Mouse (Mus musculus) frontal cortex, postnatal 10 days (tissue): Measurements from ENCODE around the gene Pam16.
A peak's percentile ranks its signal among the peaks of the same experiment; 100 is the strongest.

Source experiments
- DNase-seq, 2 experiments: peaks; one replicate each; pipeline ENCODE4 v3.0.0; 2022; ENCODE audit warnings: low spot score in 2 of 2, mixed read lengths in 1 of 2

Gene Pam16

GRCm38 (mm10) chr16:4611193-4611592 is 13.6 kb downstream of the Pam16 start:
- DNase-seq = no peak

DNA sequence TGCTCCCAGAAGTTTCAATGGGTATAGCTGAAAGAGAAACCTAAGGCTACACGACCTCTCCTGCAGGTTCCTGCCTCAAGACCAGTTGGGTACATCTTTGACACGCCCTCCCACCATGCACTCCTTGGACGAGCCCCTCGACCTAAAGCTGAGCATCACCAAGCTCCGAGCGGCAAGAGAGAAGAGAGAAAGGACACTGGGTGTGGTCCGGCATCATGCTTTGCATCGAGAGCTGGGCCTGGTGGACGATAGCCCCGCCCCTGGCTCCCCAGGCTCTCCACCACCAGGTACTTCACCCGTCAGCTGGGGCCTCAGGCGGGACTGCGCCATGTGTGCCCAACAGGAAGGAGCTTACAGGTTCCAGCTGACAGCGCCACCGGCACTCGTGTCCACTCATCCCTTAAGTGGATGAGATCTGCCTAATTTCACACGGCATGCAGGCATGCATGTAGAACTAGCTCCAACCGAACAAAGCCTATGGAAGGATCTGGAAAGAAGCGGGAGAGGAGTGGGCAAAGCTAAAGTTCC is 16.2 kb downstream of the Pam16 start:
- no peak for DNase-seq

- DNase-seq = peak in 1 of 2 experiments; percentile 74
Measured at GRCm38 (mm10) chr16:4607818-4608531, 16.8 kb downstream of the Pam16 start.

- no peak for DNase-seq
Measured at GRCm38 (mm10) chr16:4606431-4607084, 18.2 kb downstream of the Pam16 start.

DNA sequence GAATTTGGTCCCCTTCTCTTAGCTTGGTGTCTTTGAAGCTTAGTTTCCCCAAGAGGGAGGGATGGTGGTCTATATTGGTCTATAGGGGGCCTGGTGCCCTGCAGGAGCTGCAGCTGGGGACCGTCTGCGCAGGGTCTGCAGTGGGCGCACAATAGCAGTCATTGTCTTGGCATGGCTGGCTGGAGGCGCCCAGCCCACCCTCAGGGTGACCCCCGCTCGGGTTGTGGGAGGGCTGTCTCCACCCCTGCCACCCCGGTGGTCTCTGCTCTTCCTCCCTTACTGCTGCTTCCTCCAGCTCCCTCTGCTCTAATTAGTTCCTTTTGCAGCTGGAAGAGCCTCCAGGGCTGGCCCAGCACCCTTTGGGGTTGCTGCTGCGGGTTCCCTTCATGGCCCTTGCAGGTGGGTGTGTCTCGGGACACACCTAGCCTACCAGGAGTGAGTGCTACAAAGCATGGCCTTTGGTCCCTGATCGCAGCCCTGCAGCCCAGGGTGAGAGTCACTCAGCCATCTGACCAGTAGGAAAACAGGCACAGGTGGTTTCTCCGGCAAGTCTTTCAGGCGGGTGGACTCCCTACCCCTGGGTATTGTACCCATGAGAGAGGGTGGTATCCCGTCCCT is 19.2 kb downstream of the Pam16 start:
- no peak for DNase-seq

- no peak for DNase-seq
Measured at GRCm38 (mm10) chr16:4604293-4604837, 20.4 kb downstream of the Pam16 start.

DNA sequence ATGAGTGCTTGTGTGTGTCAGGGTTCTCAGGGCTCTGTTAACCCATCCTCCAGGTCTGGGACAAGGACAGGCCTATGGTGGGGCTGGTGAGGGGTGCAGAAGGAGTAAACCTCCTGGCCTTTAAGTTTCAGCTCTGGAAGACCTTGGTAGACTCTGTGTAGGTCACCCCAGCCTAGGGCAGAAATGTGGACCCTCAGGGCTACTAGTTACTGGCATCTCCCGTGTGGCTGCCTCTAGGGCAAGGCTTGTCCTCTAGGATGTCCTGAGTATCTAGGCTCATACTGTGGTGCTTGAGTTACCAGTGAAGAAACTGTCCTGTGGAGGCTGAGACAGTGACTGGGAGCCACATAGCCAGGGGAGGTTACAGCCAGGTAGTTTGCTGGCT is 21.3 kb downstream of the Pam16 start:
- no peak for DNase-seq

GRCm38 (mm10) chr16:4602766-4603452 is 21.9 kb downstream of the Pam16 start:
- DNase-seq = no peak

GRCm38 (mm10) chr16:4602189-4602588 is 22.6 kb downstream of the Pam16 start:
- no peak for DNase-seq

GRCm38 (mm10) chr16:4600701-4601310 is 24.0 kb downstream of the Pam16 start:
- DNase-seq = no peak

DNA sequence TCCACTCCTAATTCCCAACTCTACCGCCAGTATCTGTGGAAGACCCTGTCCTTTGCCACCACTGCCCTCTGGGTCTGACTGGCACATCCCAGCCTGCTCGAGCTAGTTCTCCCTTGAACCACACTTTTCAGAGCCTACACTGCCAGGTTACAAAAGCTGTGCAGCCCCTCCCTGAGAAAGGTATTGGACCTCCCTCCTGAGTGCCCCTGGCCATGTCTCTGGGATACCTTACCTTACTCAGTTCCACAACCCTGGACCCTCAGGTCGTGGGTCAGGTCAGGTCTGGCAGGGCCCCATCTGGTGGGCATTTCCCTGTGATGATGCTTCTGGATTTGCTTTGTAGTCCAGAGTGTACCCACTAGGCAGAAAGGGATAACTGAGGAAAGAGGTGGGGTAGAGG is 25.2 kb downstream of the Pam16 start:
- no peak for DNase-seq

GRCm38 (mm10) chr16:4598891-4599543 is 25.8 kb downstream of the Pam16 start:
- DNase-seq = no peak

DNA sequence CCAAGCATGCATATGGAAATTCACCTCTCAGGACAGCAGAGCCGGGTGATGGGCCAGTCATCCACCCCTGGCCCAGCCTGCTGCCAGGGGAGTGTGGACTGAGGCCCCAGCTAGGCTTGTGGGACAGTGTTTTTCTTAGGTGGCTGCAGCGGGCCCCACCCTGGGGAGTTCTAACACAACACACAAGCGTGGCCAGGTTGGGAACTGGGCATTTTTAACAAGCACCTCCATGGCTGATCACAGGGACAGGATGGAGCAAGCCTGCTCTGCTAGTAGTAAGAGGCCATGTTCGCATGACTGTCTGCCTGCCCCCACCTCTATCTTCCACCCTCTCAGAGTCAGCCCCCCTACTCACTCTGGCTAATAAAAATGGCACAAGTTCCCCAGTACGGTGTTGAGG is 26.7 kb downstream of the Pam16 start:
- no peak for DNase-seq

DNA sequence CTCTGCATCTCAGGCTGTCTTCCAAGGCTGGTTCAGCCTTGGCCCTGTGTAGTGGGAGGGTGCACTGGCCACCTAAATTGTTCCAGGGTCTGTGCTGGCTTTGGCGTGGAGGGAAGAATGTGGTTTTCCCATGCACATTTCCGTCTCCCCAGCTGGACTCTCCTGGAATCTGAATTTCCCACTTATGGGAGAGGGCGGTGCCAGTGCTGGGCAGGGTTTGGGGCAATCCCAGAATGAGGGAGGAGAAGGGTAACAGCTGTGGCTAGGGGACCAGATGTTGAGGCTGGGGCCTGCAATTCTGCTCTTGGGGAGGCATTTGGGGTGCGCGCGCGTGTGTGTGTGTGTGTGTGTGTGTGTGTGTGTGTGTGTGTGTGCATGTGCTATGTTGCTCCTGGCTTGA is 27.5 kb downstream of the Pam16 start:
- DNase-seq = no peak

DNA sequence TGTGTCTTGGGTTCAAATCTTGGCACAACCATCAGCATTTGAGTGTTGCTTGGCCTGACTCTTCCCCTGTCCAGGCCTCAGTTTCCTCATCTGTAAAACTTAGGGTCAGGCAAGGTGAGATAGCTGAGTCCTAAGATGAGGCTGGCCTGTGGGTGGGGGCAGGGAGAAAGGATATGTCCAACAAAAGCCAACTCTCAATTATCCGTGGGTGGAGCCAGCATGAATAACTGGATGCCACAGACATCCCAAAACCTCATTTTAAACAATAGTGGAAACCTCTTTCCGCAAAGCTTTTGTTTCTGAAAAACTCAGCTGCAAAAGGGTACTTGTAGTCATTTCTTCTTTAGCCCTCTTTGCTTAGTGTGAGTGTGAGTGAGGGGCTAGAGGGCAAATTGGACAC is 28.0 kb downstream of the Pam16 start:
- DNase-seq = no peak

- no peak for DNase-seq
Measured at GRCm38 (mm10) chr16:4596141-4596728, 28.6 kb downstream of the Pam16 start.

GRCm38 (mm10) chr16:4595527-4595963 is 29.2 kb downstream of the Pam16 start:
- DNase-seq = peak in 1 of 2 experiments; percentile 55

- DNase-seq = no peak
Measured at GRCm38 (mm10) chr16:4594814-4595526, 29.8 kb downstream of the Pam16 start.

GRCm38 (mm10) chr16:4593971-4594813 is 30.6 kb downstream of the Pam16 start, which contains the start of gene Glis2:
Glis2 (plus strand) TSS chr16:4594713.
- peak in 1 of 2 experiments; percentile 59 for DNase-seq
